Mouse (Mus musculus): ENCODE measurements around the gene Mxi1. TPM values are rescaled to one million over a fixed set of nuclear protein-coding genes. Genes with fewer than 3 reads are reported as not detected.

The Mxi1 gene
- polyA plus RNA-seq, 2 experiments, result 16.5 to 27.7 TPM

DNA sequence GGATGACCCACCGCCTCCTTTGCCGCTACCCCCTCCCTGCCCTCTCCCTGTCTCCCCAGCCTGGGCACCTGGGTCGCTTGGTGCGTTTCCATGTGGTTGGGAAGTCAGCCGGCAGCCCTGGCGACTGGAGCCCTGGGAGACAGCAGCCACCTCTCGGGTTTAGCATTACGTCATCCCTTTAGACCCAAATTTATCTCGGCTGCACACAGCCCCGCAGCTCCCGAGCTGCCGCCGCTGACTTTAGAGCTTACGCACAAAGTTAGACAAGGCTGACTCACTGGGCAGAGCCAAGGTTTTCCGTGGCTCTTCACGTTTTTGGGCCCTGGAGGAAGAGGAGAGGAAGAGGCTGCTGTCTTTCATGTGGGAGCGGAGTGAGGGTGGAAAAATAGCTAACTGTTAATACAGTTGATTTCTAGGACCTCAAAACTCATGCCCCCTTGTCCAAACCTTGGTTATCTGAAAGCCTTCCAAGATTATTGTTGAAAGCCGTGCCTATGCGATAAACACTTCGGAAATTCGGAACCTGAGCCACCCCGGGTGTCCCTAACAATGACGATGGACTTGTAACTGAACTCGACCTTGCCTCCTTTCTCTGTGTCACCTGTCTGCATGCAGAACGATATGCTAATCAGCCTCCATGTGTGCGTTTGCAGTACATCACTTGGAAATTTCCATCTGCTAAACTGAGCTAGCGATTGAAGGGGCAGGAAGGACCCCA lies 15.4 kb downstream of the Mxi1 start:
- H3K4me1 ChIP-seq (replicated peaks; ENCODE audit: control insufficient read depth in 2 of 2, insufficient read depth in 2 of 2, low read length in 1 of 2), result peaks cover 24 to 35% of the 10 kb centered on the region in 2 experiments
- peak; percentile 81 for ATAC-seq (ENCODE audit: insufficient read depth)
- H3K27ac ChIP-seq, result peak overlapping the region; percentile 98
- H3K27me3 ChIP-seq (ENCODE audit: control insufficient read depth, insufficient read depth, low read length), result no peaks in the 10 kb centered on the region
- TF ChIP-seq EP300 (IDR thresholded peaks at IDR 0.05; ENCODE audit: low read depth) (0 out of 2 replicates have a peak, but pooled peaks have one; percentile 59), CTCF (IDR thresholded peaks at IDR 0.05; ENCODE audit: low read depth) (0 out of 2 replicates have a peak, but pooled peaks have one; percentile 3)
- peak overlapping the region; percentile 96 for H3K9ac ChIP-seq (replicated peaks)
- peak overlapping the region; percentile 54 to 58 for H3K4me3 ChIP-seq (ENCODE audit: insufficient read depth in 1 of 2, low read depth in 2 of 2, low read length in 2 of 2)
- no peaks in the 10 kb centered on the region for H3K9me3 ChIP-seq (ENCODE audit: control insufficient read depth, low read length)
- peak; percentile 88 to 92 (median 89) for DNase-seq (ENCODE audit: low read depth in 3 of 3, low spot score in 3 of 3)
- H3K4me2 ChIP-seq (ENCODE audit: low read depth), result peak overlapping the region; percentile 79
- H3K36me3 ChIP-seq (replicated peaks; ENCODE audit: control insufficient read depth, insufficient read depth, low read depth), result no peaks in the 10 kb centered on the region
- 4% methylated on average over 27 of the region's 27 CpGs for WGBS (ENCODE audit: insufficient replicate concordance)

DNA sequence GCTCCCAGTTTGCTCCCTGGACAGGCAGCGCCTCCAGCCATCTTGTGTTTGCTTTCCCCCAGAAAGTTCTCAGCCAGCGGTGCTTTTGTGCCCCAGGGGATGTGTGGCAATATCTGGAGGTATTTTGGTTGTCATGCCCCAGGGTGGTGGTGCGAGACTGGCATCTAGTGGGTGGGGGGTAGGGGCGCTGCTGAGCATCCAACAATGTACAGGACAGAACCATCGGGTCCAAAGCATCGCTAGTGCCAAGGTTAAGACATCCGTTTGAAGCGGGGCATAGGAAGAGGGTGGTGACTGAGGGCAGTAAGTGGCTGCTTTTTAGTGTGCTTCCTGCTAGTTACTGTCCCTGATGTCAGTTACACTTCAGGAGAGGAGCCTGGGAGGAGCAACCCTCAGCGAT lies 17.8 kb downstream of the Mxi1 start:
- H3K4me2 ChIP-seq (ENCODE audit: low read depth), result no peak overlapping the region; the same call in 1 of the 2 replicates
- 72% methylated on average over 9 of the region's 9 CpGs for WGBS (ENCODE audit: insufficient replicate concordance)
- peak overlapping the region; percentile 54 for H3K27ac ChIP-seq
- no peak overlapping the region for H3K4me3 ChIP-seq (ENCODE audit: insufficient read depth in 1 of 2, low read depth in 2 of 2, low read length in 2 of 2)
- H3K9ac ChIP-seq (replicated peaks), result no peak overlapping the region; the same call in none of the 2 replicates
- TF ChIP-seq CTCF (IDR thresholded peaks at IDR 0.05; ENCODE audit: low read depth) (peak; percentile 51), EP300 (IDR thresholded peaks at IDR 0.05; ENCODE audit: low read depth) (no peak)
- H3K4me1 ChIP-seq (replicated peaks; ENCODE audit: control insufficient read depth in 2 of 2, insufficient read depth in 2 of 2, low read length in 1 of 2), result peaks cover 23 to 36% of the 10 kb centered on the region in 2 experiments
- no peaks in the 10 kb centered on the region for H3K9me3 ChIP-seq (ENCODE audit: control insufficient read depth, low read length)
- no peak for DNase-seq (ENCODE audit: low read depth in 3 of 3, low spot score in 3 of 3)
- ATAC-seq (ENCODE audit: insufficient read depth), result no peak
- peaks cover 6% of the 10 kb centered on the region for H3K36me3 ChIP-seq (replicated peaks; ENCODE audit: control insufficient read depth, insufficient read depth, low read depth)
- H3K27me3 ChIP-seq (ENCODE audit: control insufficient read depth, insufficient read depth, low read length), result no peaks in the 10 kb centered on the region

DNA sequence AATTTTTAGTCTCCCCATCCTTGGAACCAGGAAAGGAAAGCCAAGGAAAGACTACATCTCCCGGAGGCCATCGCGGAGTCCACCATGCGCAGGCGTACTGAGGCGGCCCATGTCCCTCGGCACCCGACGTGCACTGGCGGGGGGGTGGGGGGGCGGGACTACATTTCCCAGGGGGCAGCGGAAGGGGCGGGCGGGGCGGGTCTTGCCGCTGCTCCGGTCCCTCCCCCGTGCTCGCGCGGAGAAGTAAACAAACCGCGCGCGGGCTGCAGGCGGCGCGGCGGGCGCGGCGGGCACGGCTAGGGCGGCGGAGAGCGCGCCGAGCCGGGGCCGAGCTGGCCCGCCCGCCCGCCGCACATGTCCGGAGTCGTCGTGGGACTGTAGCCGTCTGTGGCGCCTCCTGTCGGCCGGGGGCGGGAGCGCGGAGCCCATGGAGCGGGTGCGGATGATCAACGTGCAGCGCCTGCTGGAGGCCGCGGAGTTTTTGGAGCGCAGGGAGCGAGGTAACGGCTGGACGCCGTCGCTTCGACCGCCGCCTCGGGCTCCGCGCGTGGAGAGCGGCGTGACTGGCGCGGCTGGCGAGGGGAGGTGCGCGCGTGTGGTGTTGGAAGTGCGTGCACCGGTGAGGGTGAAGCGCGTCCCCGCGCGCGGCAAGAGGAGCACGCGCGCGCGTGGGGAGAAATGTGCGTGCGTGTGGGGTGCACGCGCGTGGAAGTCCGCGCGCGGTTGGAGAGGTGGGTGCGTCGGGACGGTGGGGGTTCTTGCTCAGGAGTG lies 19.1 kb downstream of the Mxi1 start:
- Histone ChIP-seq H3K9me3 (ENCODE audit: control insufficient read depth, low read length) (no peaks in the 10 kb centered on the region), H3K9ac (replicated peaks) (peak overlapping the region; percentile 84), H3K36me3 (replicated peaks; ENCODE audit: control insufficient read depth, insufficient read depth, low read depth) (peaks cover 8% of the 10 kb centered on the region), H3K4me1 (replicated peaks; ENCODE audit: control insufficient read depth in 2 of 2, insufficient read depth in 2 of 2, low read length in 1 of 2) (peaks cover 23 to 38% of the 10 kb centered on the region in 2 experiments), H3K4me2 (ENCODE audit: low read depth) (peak overlapping the region; percentile 91), H3K27me3 (ENCODE audit: control insufficient read depth, insufficient read depth, low read length) (no peaks in the 10 kb centered on the region), H3K4me3 (ENCODE audit: insufficient read depth in 1 of 2, low read depth in 2 of 2, low read length in 2 of 2) (peak overlapping the region; percentile 66 to 82), H3K27ac (peak overlapping the region; percentile 26)
- peak; percentile 83 to 87 (median 87) for DNase-seq (ENCODE audit: low read depth in 3 of 3, low spot score in 3 of 3)
- TF ChIP-seq EP300 (IDR thresholded peaks at IDR 0.05; ENCODE audit: low read depth), result no peak
- TF ChIP-seq CTCF (IDR thresholded peaks at IDR 0.05; ENCODE audit: low read depth), result peak; percentile 82
- ATAC-seq (ENCODE audit: insufficient read depth), result peak; percentile 84
- WGBS (ENCODE audit: insufficient replicate concordance), result under 1% methylated on average over 104 of the region's 106 CpGs

DNA sequence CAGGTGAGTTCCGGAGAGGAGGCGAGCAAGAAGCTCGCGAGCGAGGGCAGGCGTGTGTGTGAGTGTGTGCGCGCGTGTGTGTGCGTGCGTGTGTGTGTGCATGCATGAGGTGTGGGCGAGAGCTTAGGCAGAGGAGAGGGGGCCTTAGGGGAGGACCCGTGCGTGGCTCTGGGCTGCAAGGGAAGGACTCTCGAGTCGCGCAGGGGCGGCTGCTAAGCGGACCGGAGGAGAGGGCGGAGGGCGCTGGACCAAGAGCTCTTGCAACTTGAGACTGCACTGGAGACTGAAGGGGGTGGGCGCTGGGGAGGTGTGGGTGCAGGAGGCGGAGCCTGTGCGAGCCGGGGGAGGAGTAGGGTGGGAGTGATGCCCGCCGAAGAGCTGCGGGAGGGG lies 19.7 kb downstream of the Mxi1 start:
- ATAC-seq (ENCODE audit: insufficient read depth), result peak; percentile 7
- no peak for TF ChIP-seq CTCF (IDR thresholded peaks at IDR 0.05; ENCODE audit: low read depth)
- no peak for TF ChIP-seq EP300 (IDR thresholded peaks at IDR 0.05; ENCODE audit: low read depth)
- Histone ChIP-seq H3K27ac (peak overlapping the region; percentile 26), H3K4me3 (ENCODE audit: insufficient read depth in 1 of 2, low read depth in 2 of 2, low read length in 2 of 2) (peak overlapping the region; percentile 66 to 82), H3K9ac (replicated peaks) (peak overlapping the region; percentile 84), H3K4me2 (ENCODE audit: low read depth) (peak overlapping the region; percentile 91), H3K36me3 (replicated peaks; ENCODE audit: control insufficient read depth, insufficient read depth, low read depth) (peaks cover 8% of the 10 kb centered on the region), H3K4me1 (replicated peaks; ENCODE audit: control insufficient read depth in 2 of 2, insufficient read depth in 2 of 2, low read length in 1 of 2) (peaks cover 22 to 35% of the 10 kb centered on the region in 2 experiments), H3K27me3 (ENCODE audit: control insufficient read depth, insufficient read depth, low read length) (no peaks in the 10 kb centered on the region), H3K9me3 (ENCODE audit: control insufficient read depth, low read length) (no peaks in the 10 kb centered on the region)
- WGBS (ENCODE audit: insufficient replicate concordance), result under 1% methylated on average over 29 of the region's 29 CpGs
- peak in 1 of 3 experiments; percentile 43 for DNase-seq (ENCODE audit: low read depth in 3 of 3, low spot score in 3 of 3)

Measured in liver, embryonic 14.5 days (tissue).